Mouse (Mus musculus): ENCODE results near the gene Gm15517.
A peak's percentile ranks its signal among the peaks of the same experiment; 100 is the strongest.
"Not testable (repeated sequence)": the region's sequence is repeated elsewhere in the genome, so short reads cannot be mapped to it uniquely, and the experiment has no call there.

The Gm15517 gene

DNA sequence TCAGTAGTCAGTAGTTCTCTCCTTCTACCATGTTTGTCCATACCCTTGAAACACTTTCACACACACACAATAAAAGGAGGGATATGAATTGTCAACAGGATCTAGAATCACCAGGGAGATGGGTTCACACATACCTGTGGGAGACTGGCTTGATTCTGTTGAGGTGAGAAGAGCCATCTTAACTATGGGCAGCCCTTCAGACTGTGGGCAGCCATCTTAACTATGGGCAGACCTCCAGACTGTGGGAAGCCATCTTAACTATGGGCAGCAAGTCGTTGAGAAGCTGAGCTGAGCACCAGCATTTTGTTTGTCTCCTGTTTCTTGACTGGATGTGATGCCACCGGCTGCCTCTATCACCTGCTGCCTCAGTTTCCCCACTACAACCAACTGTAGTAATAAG, 10.1 kb downstream of the Gm15517 start:
- no peak for DNase-seq

GRCm38 (mm10) chr7:44272546-44272945, 11.3 kb downstream of the Gm15517 start:
- no peak for DNase-seq

DNA sequence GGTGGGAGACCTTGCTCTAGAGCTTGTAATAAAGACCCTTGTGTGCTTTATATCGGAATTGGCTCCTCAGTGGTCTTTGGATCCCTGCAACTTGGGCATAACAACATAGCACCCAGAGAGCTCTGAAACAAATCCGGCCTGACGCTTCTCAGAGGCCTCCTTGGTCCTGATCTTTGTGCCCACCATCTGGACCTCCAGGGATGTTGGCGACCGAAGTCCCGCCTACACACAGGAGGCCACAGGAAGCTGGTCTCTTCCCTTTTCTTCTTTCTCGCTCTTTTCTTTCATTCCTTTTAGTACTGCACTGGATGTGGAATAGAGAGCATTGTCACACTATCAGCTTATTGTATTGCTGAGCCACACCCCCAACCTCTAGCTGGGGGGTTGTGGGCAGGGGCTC, 12.2 kb downstream of the Gm15517 start:
- DNase-seq: no peak

DNA sequence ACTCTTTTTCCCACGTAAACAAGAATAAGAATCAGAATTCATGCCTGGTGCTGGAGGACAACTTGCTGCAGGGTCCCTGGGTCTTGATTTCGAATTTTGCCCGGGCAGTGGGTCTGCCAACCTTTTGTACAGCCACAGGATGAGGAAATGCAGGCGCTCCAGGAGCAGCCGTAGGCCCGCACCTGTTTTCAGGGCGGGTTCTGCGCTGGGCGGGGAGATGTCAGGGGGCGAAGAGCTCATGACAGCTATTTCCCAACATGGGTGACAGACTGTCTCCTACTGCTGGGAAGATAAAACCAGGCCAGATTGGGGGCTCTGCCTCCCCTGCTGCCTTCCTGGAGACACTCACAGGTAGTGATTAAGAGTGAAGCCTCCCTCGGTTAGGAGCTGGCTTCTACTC, 12.8 kb downstream of the Gm15517 start:
- no peak for DNase-seq

- DNase-seq: no peak
Measured at GRCm38 (mm10) chr7:44275546-44275945, 14.3 kb downstream of the Gm15517 start.

DNA sequence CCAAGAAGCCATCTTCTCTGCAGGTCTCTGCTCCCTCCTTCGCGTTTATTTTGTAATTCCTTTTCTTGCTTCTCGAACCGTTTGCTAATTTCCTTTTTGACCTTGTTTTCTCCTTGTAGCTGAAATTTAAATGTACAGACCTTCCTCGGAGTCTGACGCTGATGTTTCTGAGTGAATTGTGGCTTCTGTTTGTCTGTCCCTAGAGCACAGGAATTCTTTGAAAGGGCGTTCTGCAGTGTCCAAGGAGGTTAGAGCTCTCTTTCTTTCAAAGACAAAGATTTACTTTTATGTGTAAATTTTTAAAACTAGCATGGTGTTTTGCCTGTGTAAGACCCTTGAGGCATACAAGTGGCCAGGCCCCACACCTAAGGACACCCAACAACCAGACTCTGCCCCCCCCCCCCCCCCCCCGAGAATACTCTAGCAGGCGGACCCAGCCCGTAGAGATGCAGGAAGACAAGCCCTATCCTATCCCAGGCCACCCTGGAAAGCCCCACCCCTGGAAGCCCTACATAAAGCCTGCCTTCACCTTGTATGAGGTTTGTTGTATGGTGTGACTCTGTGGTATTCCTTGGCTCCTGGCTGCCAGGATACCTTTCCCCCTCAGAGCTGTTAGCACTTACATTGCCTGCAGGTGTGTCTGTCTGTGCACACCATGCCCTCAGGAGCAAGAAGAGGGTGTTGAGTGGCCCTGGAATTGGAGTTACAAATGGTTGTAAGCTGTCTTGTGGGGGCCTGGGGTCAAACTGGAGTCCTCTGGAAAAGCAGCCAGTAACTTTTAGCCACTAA, 15.4 kb downstream of the Gm15517 start:
- DNase-seq: no peak

DNA sequence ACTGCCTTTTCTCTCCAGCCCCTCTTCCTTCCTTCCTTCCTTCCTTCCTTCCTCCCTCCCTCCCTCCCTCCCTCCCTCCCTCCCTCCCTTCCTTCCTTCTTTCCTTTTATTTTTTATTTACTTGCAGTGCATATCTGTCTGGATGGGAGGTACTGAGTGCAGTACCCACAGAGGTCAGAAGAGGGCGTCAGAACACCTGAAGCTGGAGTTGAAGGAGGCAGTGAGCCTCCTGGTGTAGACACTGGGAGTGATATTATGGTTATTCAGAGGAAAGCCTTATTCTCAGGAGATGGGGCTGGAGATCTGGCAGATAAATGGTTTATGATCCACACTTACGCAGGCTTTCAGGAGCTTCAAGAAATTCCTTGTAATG, 16.0 kb downstream of the Gm15517 start:
- DNase-seq: peak in 1 of 2 experiments; percentile 32

DNA sequence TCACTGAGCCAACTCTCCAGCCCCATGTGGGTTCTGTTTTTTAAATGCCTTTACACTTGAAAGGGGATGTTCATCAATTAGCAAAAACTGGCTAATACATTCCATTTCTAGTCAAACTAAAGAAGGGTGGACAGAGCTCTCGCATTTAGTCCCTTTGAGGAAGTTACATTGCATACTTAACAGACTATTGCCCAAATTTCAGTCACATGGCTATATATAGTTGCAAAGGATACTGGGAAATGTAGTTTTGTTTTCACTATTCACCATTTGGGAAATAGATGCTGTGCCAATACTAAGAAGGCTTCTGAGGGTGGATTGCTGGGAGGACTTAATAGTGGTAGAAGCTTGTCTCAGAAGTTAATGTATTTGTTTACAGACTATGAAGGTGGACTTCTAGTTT, 19.7 kb downstream of the Gm15517 start:
- DNase-seq: no peak

GRCm38 (mm10) chr7:44281586-44281985, 20.3 kb downstream of the Gm15517 start:
- DNase-seq: no peak

GRCm38 (mm10) chr7:44287760-44288159, 26.5 kb downstream of the Gm15517 start:
- no peak for DNase-seq

DNA sequence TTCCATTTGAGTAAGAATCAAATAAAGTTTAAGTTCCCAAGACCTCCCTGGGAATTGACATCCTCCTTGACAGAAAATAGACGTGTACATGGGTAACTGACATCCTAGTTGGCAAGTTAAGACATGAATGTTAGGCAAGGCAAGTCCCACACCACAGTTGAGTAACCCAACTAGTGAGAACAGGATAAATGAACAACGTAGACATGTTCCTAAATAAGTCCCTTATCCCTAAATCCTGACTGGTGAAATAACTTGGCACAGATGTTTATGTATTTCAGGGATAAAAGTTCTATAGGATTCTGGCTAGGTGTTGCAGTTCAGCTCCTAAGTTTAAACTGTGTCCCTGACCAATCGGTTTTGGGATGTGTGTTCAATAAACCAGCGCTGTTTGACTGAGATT, 29.7 kb downstream of the Gm15517 start:
- DNase-seq: no peak

DNA sequence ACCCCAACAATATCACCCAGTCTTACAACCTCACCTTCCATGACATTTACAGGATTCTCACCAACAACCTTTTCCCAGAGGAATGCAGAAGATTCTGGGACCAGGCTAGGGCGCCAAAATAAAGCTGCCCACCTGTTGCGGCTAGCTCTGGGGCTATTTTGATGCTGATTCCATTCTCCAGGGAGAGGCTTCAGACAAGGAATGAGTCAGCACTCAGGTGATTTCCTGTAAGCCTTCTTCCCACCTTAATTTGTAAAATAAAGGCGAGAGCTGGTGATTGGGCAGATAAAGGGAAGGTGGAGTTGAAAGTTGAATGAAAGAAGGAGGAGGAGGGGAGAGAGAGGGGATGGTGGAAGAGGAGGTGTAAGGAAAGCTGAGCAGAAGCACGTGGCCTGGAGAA, 30.2 kb downstream of the Gm15517 start:
- no peak for DNase-seq

DNA sequence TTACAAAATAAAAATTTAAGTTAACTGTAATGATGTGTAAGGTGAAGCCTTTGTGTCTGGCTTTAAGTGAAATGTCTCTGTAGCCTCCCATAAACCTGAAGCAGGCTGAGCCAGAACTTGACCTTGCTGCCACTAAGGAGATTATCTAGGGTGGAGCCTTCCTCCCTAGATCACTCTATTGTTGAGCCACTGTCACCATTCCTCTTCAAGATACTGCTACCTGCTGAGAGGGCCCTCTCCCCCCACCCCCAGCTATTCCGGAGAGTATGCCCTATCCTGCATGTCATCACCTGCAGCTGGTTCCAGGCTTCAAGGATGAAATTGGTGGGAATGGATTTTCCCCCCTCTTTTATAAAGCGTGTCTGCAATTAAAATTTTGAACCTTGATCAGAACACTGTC, 36.3 kb downstream of the Gm15517 start:
- DNase-seq: not testable (repeated sequence)

- no peak for DNase-seq
Measured at GRCm38 (mm10) chr7:44303346-44304340, 42.4 kb downstream of the Gm15517 start.

DNA sequence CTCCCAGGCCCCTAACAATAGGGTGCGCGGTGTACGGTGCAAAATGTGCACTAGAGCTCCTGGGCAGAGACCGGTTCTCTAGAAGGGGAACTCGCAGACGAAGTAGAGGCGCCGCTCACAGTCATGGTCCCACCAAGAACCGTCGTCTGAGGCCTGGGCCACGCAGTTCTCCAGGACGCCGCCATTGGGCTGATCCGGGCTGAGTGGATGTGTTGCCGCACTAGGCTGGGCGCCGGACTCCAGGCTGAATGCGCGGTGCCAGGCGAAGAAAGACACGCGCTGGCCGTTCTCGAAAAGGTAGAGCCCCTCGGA, 43.2 kb downstream of the Gm15517 start:
- no peak for DNase-seq

- peak; percentile 97 to 99 for DNase-seq
Measured at GRCm38 (mm10) chr7:44304775-44305641, 43.8 kb downstream of the Gm15517 start.

GRCm38 (mm10) chr7:44305686-44306085, 44.4 kb downstream of the Gm15517 start:
- peak in 1 of 2 experiments; percentile 31 for DNase-seq

- peak in 1 of 2 experiments; percentile 42 for DNase-seq
Measured at GRCm38 (mm10) chr7:44306516-44307240, 45.4 kb downstream of the Gm15517 start, which contains the start of gene Clec11a. TSS of gene Clec11a (minus strand) at chr7:44306902.

DNA sequence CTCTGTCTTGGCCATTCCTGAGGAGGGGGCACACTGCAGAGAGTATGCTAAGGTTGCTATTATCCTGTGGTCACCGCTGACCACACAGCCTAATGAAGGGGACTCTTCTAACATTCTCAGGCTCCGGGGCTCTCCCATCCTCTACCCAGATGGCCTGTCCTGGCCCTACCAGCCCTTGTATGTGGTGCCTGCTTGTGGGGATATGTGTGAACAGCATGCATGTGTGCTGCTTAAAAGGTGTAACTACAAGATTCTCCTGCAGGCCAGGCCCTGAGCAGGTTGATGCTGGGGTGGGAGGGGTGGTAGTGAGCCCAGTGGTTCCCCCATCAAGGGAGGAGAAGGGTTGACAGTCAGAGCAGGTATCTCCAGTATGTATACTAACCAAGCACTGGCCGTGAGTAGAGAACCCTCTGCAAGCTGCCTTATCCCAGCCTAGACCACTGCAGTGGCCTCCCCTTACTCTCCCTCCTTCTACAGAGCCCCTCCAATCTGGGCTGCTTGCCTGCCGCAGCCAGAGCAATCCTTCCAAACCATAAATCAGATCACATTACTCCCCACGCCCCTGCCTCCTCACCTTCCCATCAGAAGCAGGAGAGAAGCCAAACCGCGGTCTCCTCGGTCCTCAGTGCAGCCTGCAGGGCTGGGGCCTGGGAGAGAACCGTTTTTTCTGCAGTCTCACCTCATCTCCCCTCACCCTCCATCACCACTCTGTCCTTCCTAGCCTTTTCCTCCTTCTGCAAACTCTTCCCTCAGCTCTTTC, 46.2 kb downstream of the Gm15517 start:
- no peak for DNase-seq

DNA sequence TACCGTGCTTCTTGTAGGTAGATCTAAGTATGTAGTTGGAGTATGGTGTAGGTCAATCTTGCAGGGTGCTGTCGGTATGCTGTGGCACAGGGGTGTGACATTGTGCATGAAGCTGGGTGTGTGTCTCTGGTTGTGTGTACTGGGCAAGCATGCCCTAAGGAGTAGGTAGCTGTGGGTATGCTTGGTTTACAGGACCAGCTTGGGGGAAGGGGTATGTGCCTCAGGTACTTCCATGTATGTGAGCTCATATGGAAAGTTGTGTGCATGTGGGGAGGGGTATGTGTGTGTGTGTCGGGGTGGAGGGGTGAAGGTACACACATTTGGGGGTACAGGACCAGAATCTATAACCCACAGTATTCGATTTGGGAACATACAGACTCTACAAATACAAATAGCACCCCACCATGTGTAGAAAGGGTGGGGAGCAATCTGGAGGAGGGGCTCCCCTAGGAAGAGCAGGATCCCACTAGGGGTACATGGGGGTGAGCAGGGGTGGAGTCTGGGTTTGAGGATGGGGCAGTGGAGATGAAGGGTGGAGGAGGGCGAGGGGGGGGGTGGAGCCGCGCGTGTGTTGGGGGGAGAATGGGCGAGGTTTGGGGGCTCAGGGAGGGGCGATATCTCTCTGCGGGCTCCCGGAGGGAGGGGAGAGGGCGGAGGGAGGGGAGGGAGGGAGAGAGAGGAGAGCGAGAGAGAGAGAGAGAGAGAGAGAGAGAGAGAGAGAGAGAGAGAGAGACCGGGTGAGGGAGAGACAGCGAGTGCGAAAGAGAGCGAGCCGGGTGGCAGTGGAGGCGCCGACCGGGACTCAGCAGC, 48.4 kb downstream of the Gm15517 start, which contains the start of gene Shank1:
TSS of gene Shank1 (plus strand) at position 779 of the 810 bp plus-strand sequence.
- no peak for DNase-seq
